Mouse (Mus musculus): Measurements from ENCODE around the gene Hoxc9.

Gene Hoxc9

GRCm38 (mm10) chr15:102976171-102976570, at the start of gene Hoxc9:
Gene Hoxc9, plus strand, starts transcription at chr15:102976439.
- no peak for DNase-seq (ENCODE audit: low spot score)

- DNase-seq (ENCODE audit: low spot score): no peak
Measured at GRCm38 (mm10) chr15:102927032-102927645, 49.1 kb upstream of the Hoxc9 start.

- DNase-seq (ENCODE audit: low spot score): no peak
Measured at GRCm38 (mm10) chr15:102931706-102932358, 44.4 kb upstream of the Hoxc9 start.

GRCm38 (mm10) chr15:102934438-102934837, 41.8 kb upstream of the Hoxc9 start:
- DNase-seq (ENCODE audit: low spot score): no peak

GRCm38 (mm10) chr15:102934897-102935296, 41.3 kb upstream of the Hoxc9 start:
- DNase-seq (ENCODE audit: low spot score): no peak

GRCm38 (mm10) chr15:102936279-102936972, 39.8 kb upstream of the Hoxc9 start, which contains the start of gene Hoxc12:
Gene Hoxc12, plus strand, starts transcription at chr15:102936757.
- no peak for DNase-seq (ENCODE audit: low spot score)

- no peak for DNase-seq (ENCODE audit: low spot score)
Measured at GRCm38 (mm10) chr15:102937036-102937666, 39.1 kb upstream of the Hoxc9 start.

GRCm38 (mm10) chr15:102939256-102940155, 36.7 kb upstream of the Hoxc9 start:
- no peak for DNase-seq (ENCODE audit: low spot score)

GRCm38 (mm10) chr15:102942739-102943467, 33.3 kb upstream of the Hoxc9 start:
- peak; percentile 61 for DNase-seq (ENCODE audit: low spot score)

- no peak for DNase-seq (ENCODE audit: low spot score)
Measured at GRCm38 (mm10) chr15:102943468-102943813, 32.8 kb upstream of the Hoxc9 start.

GRCm38 (mm10) chr15:102945185-102946077, 30.8 kb upstream of the Hoxc9 start:
- DNase-seq (ENCODE audit: low spot score): no peak

- no peak for DNase-seq (ENCODE audit: low spot score)
Measured at GRCm38 (mm10) chr15:102947276-102947675, 29.0 kb upstream of the Hoxc9 start.

GRCm38 (mm10) chr15:102948842-102949241, 27.4 kb upstream of the Hoxc9 start:
- no peak for DNase-seq (ENCODE audit: low spot score)

- DNase-seq (ENCODE audit: low spot score): no peak
Measured at GRCm38 (mm10) chr15:102949696-102950095, 26.5 kb upstream of the Hoxc9 start.

GRCm38 (mm10) chr15:102950877-102951276, 25.4 kb upstream of the Hoxc9 start:
- no peak for DNase-seq (ENCODE audit: low spot score)

GRCm38 (mm10) chr15:102953561-102953960, 22.7 kb upstream of the Hoxc9 start:
- no peak for DNase-seq (ENCODE audit: low spot score)

GRCm38 (mm10) chr15:102954192-102955006, 21.8 kb upstream of the Hoxc9 start, which contains the start of gene Hoxc11:
Gene Hoxc11, plus strand, starts transcription at chr15:102954427.
- no peak for DNase-seq (ENCODE audit: low spot score)

GRCm38 (mm10) chr15:102955007-102955382, 21.2 kb upstream of the Hoxc9 start:
- DNase-seq (ENCODE audit: low spot score): no peak
